Mouse (Mus musculus) embryonic facial prominence, embryonic 14.5 days (tissue): ENCODE results near the gene Fam187a. TPM values are rescaled to one million over a fixed set of nuclear protein-coding genes. Genes with fewer than 3 reads are reported as not detected.

ENCODE experiments used
- ATAC-seq: fragments of 200-750 bp; cut with Nextera tagmentation; 2 replicates; pipeline ENCODE4 v1.8.0; 2017; ENCODE audit warnings: low read depth, moderate number of reproducible peaks, moderate TSS enrichment
- DNase-seq: peaks from one replicate; pipeline ENCODE4 v3.0.0-alpha.2; 2015; ENCODE audit warnings: low spot score
- H3K27ac ChIP-seq: fragments of 300-500 bp; sonication (generic); replicated peaks from 2 replicates; pipeline ENCODE4 v1.5.1; 2014; ENCODE audit warnings: low read depth, mild to moderate bottlenecking, low read length, moderate library complexity
- H3K27me3 ChIP-seq: fragments of 300-500 bp; sonication (generic); replicated peaks from 2 replicates; pipeline ENCODE4 v1.6.1; 2014; ENCODE audit warnings: low read length; ENCODE audit not compliant: control insufficient read depth, insufficient read depth
- H3K36me3 ChIP-seq: fragments of 300-500 bp; sonication (generic); 2 replicates; pipeline ENCODE4 v1.6.1; 2014; ENCODE audit warnings: low read length, mixed read lengths; ENCODE audit not compliant: control insufficient read depth, insufficient read depth
- H3K4me1 ChIP-seq: fragments of 300-500 bp; sonication (generic); 2 replicates; pipeline ENCODE4 v1.6.1; 2014; ENCODE audit warnings: antibody characterized with exemption, low read length; ENCODE audit not compliant: control insufficient read depth, insufficient read depth
- H3K4me2 ChIP-seq: fragments of 300-500 bp; sonication (generic); 2 replicates; pipeline ENCODE4 v1.6.1; 2014; ENCODE audit warnings: low read depth, mild to moderate bottlenecking, low read length, moderate library complexity, mixed read lengths
- H3K4me3 ChIP-seq: fragments of 300-500 bp; sonication (generic); 2 replicates; pipeline ENCODE4 v1.5.1; 2014; ENCODE audit warnings: low read depth, mild to moderate bottlenecking, low read length
- H3K9ac ChIP-seq: fragments of 300-500 bp; sonication (generic); 2 replicates; pipeline ENCODE4 v1.6.1; 2014; ENCODE audit warnings: low read depth, mild to moderate bottlenecking, low read length, moderate library complexity, mixed read lengths
- H3K9me3 ChIP-seq: fragments of 300-500 bp; sonication (generic); 2 replicates; pipeline ENCODE4 v1.6.1; 2016; ENCODE audit warnings: low read length; ENCODE audit not compliant: control insufficient read depth
- WGBS: fragments of 180-500 bp; shearing (Covaris S2); extraction: QIAGEN DNeasy Blood & Tissue Kit; methylation state at CpG from one replicate; pipeline ENCODE4 v1.1.7; 2014; 5-methylcytosine and 5-hydroxymethylcytosine counted together
- polyA plus RNA-seq: library from polyadenylated mRNA; unstranded; fragments of >200 nt; fragmentation: Nextera tagmentation; extraction: Ambion mirVana; gene quantifications from 2 replicates; pipeline ENCODE4 v1.2.1, GENCODE M21; 2014

The Fam187a gene
- polyA plus RNA-seq, 1 experiment from 2014 or later, result not detected

GRCm38 (mm10) chr11:102855941-102856340 lies 29.0 kb upstream of the Fam187a start:
- no peak for ATAC-seq
- H3K9ac ChIP-seq, result no peak overlapping the region
- peak; percentile 39 for DNase-seq
- no peaks in the 10 kb centered on the region for H3K9me3 ChIP-seq
- H3K36me3 ChIP-seq, result peaks cover 74% of the 10 kb centered on the region
- H3K4me3 ChIP-seq, result no peak overlapping the region
- H3K27ac ChIP-seq, result no peak overlapping the region; the same call in 1 of the 2 replicates
- H3K4me1 ChIP-seq, result no peaks in the 10 kb centered on the region
- H3K4me2 ChIP-seq, result no peak overlapping the region
- no peaks in the 10 kb centered on the region for H3K27me3 ChIP-seq
- 43% methylated on average over 6 of the region's 6 CpGs for WGBS

DNA sequence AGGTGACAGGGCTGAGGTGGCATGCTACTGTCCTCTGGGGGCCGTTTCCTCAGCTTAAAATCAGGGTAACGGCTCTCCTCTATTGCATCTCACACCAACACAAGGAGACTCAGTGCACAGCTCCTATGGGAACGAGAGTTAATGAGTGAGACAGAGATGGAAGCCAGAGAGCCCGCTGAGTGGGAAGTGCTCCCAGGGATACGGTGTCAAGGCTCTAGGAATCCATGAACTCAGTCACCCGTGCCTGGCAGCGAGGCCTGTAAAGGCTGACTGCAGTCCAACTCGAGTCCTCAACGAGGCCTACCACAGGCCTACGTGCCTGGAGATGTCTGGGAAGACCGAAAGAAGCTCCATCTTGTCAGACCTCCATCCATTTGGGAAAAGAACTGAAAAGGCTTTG lies 26.0 kb upstream of the Fam187a start:
- no peak for ATAC-seq
- 96% methylated on average over 11 of the region's 11 CpGs for WGBS
- DNase-seq, result no peak

DNA sequence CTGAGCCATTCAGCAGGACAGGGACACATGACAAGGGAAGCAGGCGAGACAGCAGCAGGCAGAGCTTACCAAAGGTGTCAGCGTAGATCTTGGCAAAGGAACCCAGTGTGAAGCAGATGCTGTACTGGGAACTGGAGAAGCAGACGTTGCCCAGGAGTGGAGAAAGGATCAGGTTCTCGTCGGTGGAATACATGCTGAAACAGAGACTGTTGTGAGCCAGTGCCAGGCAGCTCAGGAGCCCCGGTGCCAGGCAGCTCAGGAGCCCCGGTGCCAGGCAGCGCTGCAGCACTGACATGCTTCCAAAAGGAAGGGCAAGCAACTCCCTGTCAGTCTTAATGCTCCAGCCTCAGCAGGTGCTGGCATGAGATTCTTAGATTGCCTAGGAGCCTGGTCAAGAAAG lies 25.0 kb upstream of the Fam187a start:
- H3K27ac ChIP-seq, result no peak overlapping the region
- ATAC-seq, result no peak
- WGBS, result 87% methylated on average over 8 of the region's 8 CpGs
- H3K4me3 ChIP-seq, result no peak overlapping the region
- no peak overlapping the region for H3K9ac ChIP-seq
- no peaks in the 10 kb centered on the region for H3K27me3 ChIP-seq
- DNase-seq, result no peak
- no peaks in the 10 kb centered on the region for H3K9me3 ChIP-seq
- H3K4me1 ChIP-seq, result no peaks in the 10 kb centered on the region
- peaks cover 72% of the 10 kb centered on the region for H3K36me3 ChIP-seq
- H3K4me2 ChIP-seq, result no peak overlapping the region

More for the DNA sequence above, 26.0 kb upstream of the Fam187a start:
- H3K9me3 ChIP-seq, result no peaks in the 10 kb centered on the region
- H3K27ac ChIP-seq, result no peak overlapping the region
- H3K36me3 ChIP-seq, result peaks cover 78% of the 10 kb centered on the region
- no peaks in the 10 kb centered on the region for H3K27me3 ChIP-seq
- no peak overlapping the region for H3K4me3 ChIP-seq
- H3K4me2 ChIP-seq, result no peak overlapping the region
- no peaks in the 10 kb centered on the region for H3K4me1 ChIP-seq
- no peak overlapping the region for H3K9ac ChIP-seq

GRCm38 (mm10) chr11:102864272-102864671 lies 20.7 kb upstream of the Fam187a start:
- Histone ChIP-seq H3K36me3 (peaks cover 88% of the 10 kb centered on the region), H3K4me2 (no peak overlapping the region), H3K9me3 (no peaks in the 10 kb centered on the region), H3K27ac (no peak overlapping the region), H3K9ac (no peak overlapping the region), H3K4me3 (no peak overlapping the region), H3K27me3 (no peaks in the 10 kb centered on the region), H3K4me1 (no peaks in the 10 kb centered on the region)
- DNase-seq (peak; percentile 92), ATAC-seq (peak; percentile 44; the same call in 1 of the 2 replicates)
- WGBS, result 31% methylated on average over 4 of the region's 4 CpGs

DNA sequence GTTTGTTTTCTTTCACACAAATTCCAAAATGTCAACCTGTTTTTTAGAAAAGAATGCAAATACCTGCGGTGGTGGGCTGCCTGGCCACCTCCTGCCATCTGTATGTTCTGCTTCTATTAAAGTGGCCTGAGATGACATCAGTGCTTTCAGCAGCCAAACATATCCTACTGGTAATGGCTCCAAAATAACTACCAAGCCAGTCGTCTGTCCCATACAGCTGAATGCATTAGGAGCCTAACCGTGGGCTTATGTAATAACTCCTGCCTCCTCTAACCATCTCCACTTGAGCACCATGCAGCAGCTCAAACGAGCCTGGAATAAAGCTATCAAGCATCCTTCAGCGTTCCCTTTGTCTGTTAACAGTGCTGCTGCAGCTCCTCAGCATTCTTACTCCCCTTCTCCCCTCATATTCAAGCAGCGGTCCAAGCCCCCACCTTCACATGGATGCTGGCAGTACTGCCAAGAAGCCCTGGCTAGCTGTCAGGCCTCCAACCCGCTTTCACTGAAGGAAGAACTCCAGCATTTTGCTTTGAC lies 10.1 kb upstream of the Fam187a start:
- no peaks in the 10 kb centered on the region for H3K27me3 ChIP-seq
- peaks cover 5% of the 10 kb centered on the region; the same call in 1 of the 2 replicates for H3K4me1 ChIP-seq
- H3K4me3 ChIP-seq, result no peak overlapping the region
- no peaks in the 10 kb centered on the region for H3K9me3 ChIP-seq
- no peak overlapping the region for H3K4me2 ChIP-seq
- H3K36me3 ChIP-seq, result peaks cover 56% of the 10 kb centered on the region
- no peak for ATAC-seq
- WGBS, result 92% methylated on average over 7 of the region's 7 CpGs
- no peak overlapping the region for H3K27ac ChIP-seq
- DNase-seq, result no peak
- no peak overlapping the region for H3K9ac ChIP-seq

DNA sequence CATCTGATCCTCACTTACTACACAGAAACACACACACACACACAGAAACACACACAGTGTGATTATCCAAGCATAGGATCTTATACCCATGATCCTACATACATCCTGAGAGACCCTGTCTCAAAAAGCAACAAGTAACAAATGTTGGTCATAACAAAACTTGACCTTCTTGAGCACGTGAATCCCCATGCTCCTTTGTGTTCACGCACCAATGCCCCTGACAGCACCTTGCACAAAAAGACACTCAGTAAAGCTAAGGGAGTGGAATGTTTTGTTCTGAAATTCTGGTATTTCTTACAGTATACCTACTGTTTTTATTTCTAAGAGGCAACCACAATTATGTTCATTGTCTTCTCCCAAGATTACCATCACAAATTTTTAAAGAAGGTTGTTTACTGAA lies 5.4 kb upstream of the Fam187a start:
- no peaks in the 10 kb centered on the region for H3K27me3 ChIP-seq
- 79% methylated on average over 2 of the region's 2 CpGs for WGBS
- H3K4me1 ChIP-seq, result peaks cover 14% of the 10 kb centered on the region
- DNase-seq (no peak), ATAC-seq (no peak)
- H3K4me3 ChIP-seq, result peak overlapping the region; percentile 83
- peak overlapping the region; percentile 87 for H3K4me2 ChIP-seq
- no peak overlapping the region for H3K27ac ChIP-seq
- peak overlapping the region; percentile 89; the same call in 1 of the 2 replicates for H3K9ac ChIP-seq
- H3K9me3 ChIP-seq, result no peaks in the 10 kb centered on the region
- H3K36me3 ChIP-seq, result peaks cover 29% of the 10 kb centered on the region

DNA sequence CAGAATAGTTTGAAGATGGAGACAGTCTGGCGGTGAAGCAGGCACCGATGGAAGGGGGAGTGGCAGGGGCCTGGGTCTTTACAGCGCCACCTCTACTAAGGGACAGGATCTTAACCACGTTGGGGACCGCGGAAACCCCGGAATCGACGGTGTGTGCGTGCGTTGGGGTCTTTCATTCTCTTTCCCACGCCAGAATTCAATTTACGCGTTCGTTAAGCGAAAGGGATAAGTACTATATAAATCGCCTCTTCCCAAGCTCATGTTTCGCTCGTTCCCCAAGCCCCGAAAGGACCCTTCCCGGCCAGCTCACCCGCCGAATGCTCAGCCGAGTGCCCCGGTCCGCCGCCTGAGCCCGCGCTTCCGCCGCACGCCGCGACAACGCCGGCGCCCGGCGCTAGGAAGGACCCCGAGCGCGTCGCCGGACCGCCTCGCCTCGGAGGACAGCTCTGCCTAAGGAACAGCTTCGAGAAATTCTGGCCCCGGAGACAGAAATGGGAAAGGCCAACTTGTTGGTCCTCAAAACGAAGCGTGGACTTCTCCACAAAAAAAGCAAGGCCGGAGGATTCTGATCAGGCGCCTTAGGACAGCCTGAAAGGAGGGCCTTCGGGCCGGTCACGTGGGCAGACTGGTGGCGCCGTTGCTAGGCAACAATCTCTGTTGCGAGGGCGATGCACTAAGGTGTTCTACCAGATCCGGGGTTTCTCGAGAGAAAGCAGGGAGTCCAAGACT lies 4.2 kb upstream of the Fam187a start, which contains the start of the genes Eftud2 and Ccdc103:
Gene Eftud2 (minus strand): TSS at position 401 of the 729 bp plus-strand sequence.
Gene Ccdc103 (plus strand): TSS at position 620 of the 729 bp plus-strand sequence.
- ATAC-seq, result peak; percentile 93
- H3K36me3 ChIP-seq, result peaks cover 17% of the 10 kb centered on the region

GRCm38 (mm10) chr11:102881314-102882198 lies 3.4 kb upstream of the Fam187a start:
- ATAC-seq, result no peak
- Histone ChIP-seq H3K36me3 (peaks cover 11% of the 10 kb centered on the region), H3K4me1 (peaks cover 14% of the 10 kb centered on the region), H3K27me3 (no peaks in the 10 kb centered on the region), H3K4me3 (peak overlapping the region; percentile 83), H3K27ac (peak overlapping the region; percentile 81), H3K9me3 (no peaks in the 10 kb centered on the region), H3K4me2 (peak overlapping the region; percentile 87), H3K9ac (peak overlapping the region; percentile 89)
- WGBS, result 17% methylated on average over 13 of the region's 13 CpGs
- DNase-seq, result no peak

More for the DNA sequence above, 4.2 kb upstream of the Fam187a start, which contains the start of the genes Eftud2 and Ccdc103:
- H3K4me1 ChIP-seq, result peaks cover 14% of the 10 kb centered on the region
- peak within 1 kb of the TSS; percentile 87 for H3K4me2 ChIP-seq
- H3K9me3 ChIP-seq, result no peaks in the 10 kb centered on the region
- peak within 1 kb of the TSS; percentile 81 for H3K27ac ChIP-seq
- DNase-seq, result peak; percentile 94
- H3K27me3 ChIP-seq, result no peaks in the 10 kb centered on the region
- H3K9ac ChIP-seq, result peak within 1 kb of the TSS; percentile 89
- H3K4me3 ChIP-seq, result peak within 1 kb of the TSS; percentile 83
- under 1% methylated on average over 62 of the region's 62 CpGs for WGBS
